Mouse (Mus musculus): ENCODE data around the gene Gm37240. TPM values are rescaled to one million over a fixed set of nuclear protein-coding genes. Genes with fewer than 3 reads are reported as not detected.

Gm37240 gene
- polyA plus RNA-seq, 1 experiment from 2014 or later = 14.9 TPM

- ATAC-seq (ENCODE audit: insufficient number of reproducible peaks, low FRiP score, low TSS enrichment, low read depth) = no peak
- Histone ChIP-seq H3K9ac (no peak overlapping the region), H3K4me3 (no peak overlapping the region), H3K27me3 (no peaks in the 10 kb centered on the region), H3K36me3 (no peaks in the 10 kb centered on the region), H3K9me3 (no peaks in the 10 kb centered on the region), H3K4me2 (no peak overlapping the region), H3K27ac (no peak overlapping the region), H3K4me1 (no peaks in the 10 kb centered on the region)
- 83% methylated on average over 3 of the region's 3 CpGs for WGBS
These were observed 242.5 kb downstream of the Gm37240 start for GRCm38 (mm10) chr3:85644814-85645213.

DNA sequence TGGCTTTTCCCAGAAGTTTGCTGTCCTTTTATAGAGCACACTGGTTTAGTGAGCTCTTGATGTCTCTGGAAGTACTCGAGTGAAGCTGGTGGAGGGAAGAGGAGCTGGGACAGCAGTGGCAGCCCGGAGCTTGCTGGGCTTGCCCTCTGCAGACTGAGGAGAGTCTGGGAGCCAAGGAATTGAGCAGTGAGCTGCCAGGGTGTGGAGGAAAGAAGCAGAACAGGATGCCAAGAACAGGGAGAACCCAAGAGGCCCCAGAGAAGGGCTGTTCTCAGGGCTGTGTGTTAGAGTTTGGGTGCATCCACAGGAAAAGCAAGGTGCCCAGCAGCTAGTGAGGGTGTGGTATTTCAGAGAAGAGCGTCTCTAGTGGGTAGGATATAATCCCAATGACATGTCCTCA is 245.6 kb downstream of the Gm37240 start:
- Histone ChIP-seq H3K27me3 (no peaks in the 10 kb centered on the region), H3K36me3 (no peaks in the 10 kb centered on the region), H3K4me2 (no peak overlapping the region), H3K4me1 (no peaks in the 10 kb centered on the region), H3K9ac (no peak overlapping the region), H3K27ac (no peak overlapping the region), H3K4me3 (no peak overlapping the region), H3K9me3 (no peaks in the 10 kb centered on the region)
- WGBS = 64% methylated on average over 3 of the region's 3 CpGs
- ATAC-seq (ENCODE audit: insufficient number of reproducible peaks, low FRiP score, low TSS enrichment, low read depth) = peak; percentile 58; the same call in 1 of the 2 replicates

DNA sequence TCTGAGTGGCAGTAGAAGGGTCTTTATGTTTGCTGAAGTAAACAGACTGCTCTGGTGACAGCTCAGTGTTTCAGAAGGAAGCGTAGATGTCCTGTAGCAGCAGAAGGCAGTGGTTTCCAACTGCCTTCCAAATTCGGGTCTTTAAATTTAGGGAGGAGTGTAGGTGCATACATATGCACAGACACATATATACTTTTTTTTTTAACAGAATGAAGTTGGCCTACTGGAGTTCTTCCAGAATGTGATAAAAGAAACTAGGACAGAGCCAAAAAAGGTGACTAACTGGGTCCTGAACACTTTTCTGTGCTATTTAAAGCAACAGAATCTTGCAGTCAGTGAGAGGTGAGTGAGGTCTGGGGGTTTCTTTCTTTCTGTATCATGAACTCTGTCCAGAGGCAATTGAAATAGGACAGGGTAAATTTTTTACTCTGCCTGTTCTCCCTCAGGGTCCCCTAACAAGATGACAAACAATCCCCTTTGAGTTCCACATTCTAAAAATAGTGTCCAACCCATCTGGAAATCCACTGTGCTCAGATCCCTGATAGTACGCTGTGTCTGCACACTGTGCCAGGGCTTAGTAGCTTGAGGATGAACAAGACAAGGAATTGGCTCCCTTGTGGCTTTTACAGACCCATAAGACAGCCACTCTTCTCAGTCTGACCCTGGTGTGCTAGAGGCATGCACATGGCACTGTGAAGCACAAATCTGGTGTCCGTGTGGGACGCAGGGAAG is 250.4 kb downstream of the Gm37240 start:
- H3K4me2 ChIP-seq = no peak overlapping the region
- no peak for ATAC-seq (ENCODE audit: insufficient number of reproducible peaks, low FRiP score, low TSS enrichment, low read depth)
- no peaks in the 10 kb centered on the region for H3K4me1 ChIP-seq
- no peaks in the 10 kb centered on the region for H3K9me3 ChIP-seq
- 87% methylated on average over 5 of the region's 5 CpGs for WGBS
- H3K36me3 ChIP-seq = no peaks in the 10 kb centered on the region
- H3K9ac ChIP-seq = no peak overlapping the region
- no peak overlapping the region for H3K4me3 ChIP-seq
- no peaks in the 10 kb centered on the region for H3K27me3 ChIP-seq
- no peak overlapping the region for H3K27ac ChIP-seq

DNA sequence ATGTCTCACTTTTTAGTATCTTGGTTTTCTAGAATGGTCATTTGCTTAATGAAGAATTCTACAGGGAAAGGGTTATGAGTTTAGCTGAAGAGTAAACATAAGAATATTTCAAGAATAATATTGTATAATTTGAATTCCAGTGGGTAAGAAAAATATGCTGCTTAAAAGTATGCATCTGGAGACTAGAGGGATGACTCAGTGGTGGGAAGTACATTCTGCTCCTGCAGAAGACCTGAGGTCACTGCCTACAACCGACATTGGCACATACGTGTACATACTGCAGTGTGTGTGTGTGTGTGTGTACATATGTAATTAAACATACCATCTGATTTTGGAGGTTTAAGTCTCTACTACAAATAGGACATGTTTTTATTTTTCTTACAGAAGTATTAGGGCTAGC is 251.7 kb downstream of the Gm37240 start:
- ATAC-seq (ENCODE audit: insufficient number of reproducible peaks, low FRiP score, low TSS enrichment, low read depth) = no peak
- H3K27me3 ChIP-seq = no peaks in the 10 kb centered on the region
- H3K4me2 ChIP-seq = no peak overlapping the region
- no peaks in the 10 kb centered on the region for H3K36me3 ChIP-seq
- no peak overlapping the region for H3K27ac ChIP-seq
- no peaks in the 10 kb centered on the region for H3K9me3 ChIP-seq
- no peak overlapping the region for H3K4me3 ChIP-seq
- 77% methylated on average over 2 of the region's 2 CpGs for whole genome bisulfite sequencing
- H3K4me1 ChIP-seq = no peaks in the 10 kb centered on the region
- no peak overlapping the region for H3K9ac ChIP-seq

DNA sequence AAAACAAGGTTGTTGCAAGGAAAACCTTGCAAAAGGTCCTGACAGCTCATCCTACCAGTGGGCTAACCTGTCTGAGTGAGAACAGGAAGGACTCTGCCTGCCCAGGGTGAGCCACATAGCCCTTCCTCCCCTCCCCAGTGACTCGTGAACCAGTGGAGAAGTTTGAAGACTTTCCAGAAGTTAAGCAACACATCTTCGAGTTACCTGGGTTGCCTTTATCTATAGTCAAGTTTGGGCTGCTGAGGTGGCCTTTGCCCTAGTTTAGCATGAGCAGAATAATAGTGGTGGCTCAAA is 252.2 kb downstream of the Gm37240 start:
- WGBS = 70% methylated on average over 2 of the region's 2 CpGs
- Histone ChIP-seq H3K27me3 (no peaks in the 10 kb centered on the region), H3K9ac (no peak overlapping the region), H3K4me1 (no peaks in the 10 kb centered on the region), H3K9me3 (no peaks in the 10 kb centered on the region), H3K36me3 (no peaks in the 10 kb centered on the region), H3K4me2 (no peak overlapping the region), H3K4me3 (no peak overlapping the region), H3K27ac (no peak overlapping the region)
- ATAC-seq (ENCODE audit: insufficient number of reproducible peaks, low FRiP score, low TSS enrichment, low read depth) = no peak

DNA sequence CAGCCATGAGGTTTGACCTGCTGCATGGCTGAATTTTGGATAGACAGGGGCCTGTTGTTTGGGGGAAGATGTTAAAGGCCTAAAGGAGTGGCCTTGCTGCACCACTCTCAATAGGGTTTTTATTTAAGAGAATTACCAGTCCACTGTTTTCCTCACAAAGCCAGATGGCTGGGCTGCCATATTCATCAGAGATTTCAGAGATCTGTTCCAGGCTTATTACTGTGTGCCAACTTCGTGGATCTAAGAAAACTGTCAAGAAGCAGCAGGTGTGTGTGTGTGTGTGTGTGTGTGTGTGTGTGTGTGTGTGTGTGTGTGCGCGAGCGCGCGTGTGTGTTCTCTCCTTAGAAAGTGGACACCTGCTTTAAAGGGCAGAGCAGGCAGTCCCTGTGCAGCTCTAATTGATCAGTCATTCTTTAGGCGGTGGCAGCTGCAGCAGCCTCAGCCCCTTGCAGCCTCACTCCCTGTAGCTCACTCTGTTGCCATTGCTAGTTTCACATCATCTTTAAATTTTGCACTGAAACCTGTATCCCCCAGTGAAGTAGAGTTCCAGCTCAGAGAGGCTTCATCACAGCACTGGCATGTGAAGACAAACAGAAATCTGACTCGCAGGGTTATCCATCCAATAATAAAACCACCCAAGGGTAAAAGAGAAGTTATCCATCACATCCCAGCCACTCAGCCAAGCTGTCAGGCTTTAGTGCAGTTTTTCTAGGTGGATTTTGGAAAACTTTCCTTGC is 252.8 kb downstream of the Gm37240 start:
- H3K9ac ChIP-seq = no peak overlapping the region
- H3K36me3 ChIP-seq = no peaks in the 10 kb centered on the region
- H3K4me2 ChIP-seq = no peak overlapping the region
- no peak for ATAC-seq (ENCODE audit: insufficient number of reproducible peaks, low FRiP score, low TSS enrichment, low read depth)
- WGBS = 78% methylated on average over 8 of the region's 8 CpGs
- no peak overlapping the region for H3K4me3 ChIP-seq
- 0 out of 2 replicates have a peak overlapping the region, but pooled peaks have one; percentile 7 for H3K27ac ChIP-seq
- no peaks in the 10 kb centered on the region for H3K27me3 ChIP-seq
- H3K9me3 ChIP-seq = no peaks in the 10 kb centered on the region
- H3K4me1 ChIP-seq = no peaks in the 10 kb centered on the region

DNA sequence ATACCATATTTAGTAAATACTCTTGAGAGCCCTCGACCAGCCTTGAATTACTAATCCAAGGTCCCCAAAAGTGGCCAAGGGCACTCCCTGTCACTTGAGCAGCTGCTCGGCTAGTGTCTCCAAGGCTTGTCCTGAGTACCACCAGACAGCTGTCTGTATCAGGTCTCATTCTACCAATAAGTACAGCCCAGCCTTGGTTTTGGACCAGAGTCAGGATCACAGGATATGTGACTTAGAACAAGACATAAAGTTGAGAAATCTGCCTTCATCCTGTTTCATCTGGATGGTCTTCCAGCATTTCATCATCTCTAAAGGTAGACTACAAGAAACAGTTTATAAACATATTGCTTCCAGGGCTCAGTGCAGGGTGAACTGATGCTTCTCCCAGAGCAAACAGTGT is 253.6 kb downstream of the Gm37240 start:
- Histone ChIP-seq H3K4me3 (no peak overlapping the region), H3K9me3 (no peaks in the 10 kb centered on the region), H3K27ac (no peak overlapping the region), H3K36me3 (no peaks in the 10 kb centered on the region), H3K27me3 (no peaks in the 10 kb centered on the region), H3K9ac (no peak overlapping the region), H3K4me2 (no peak overlapping the region), H3K4me1 (no peaks in the 10 kb centered on the region)
- no peak for ATAC-seq (ENCODE audit: insufficient number of reproducible peaks, low FRiP score, low TSS enrichment, low read depth)
- 85% methylated on average over 2 of the region's 2 CpGs for WGBS

DNA sequence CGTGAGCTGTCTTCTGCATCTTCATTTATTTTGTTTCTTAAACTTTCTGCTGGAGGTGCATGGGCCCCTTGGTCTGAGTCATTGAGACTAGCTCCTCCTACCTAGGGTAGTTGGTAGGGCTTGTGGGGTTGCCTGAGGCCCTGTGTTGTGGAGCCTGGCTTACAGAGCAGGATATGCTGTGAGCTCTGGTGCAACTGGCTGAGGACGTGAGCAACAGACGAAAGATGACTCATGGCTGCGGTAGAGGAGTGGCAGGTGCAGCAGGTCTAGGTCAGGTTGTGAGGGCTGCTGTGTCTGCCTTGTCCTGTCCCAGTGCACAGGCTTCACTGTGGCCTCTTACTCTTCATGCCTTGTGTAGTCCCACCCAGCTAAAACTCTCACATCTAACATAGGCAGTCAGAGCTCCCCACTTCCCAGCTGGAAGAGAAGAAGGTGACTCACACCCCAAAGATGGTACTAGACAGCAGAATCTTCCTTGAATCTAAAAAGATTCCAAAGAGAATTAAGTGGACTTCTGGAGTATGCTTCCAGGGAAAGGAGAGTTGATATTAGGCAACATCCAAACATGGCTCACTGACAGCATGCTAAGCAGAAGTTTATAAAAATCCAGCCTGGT is 257.3 kb downstream of the Gm37240 start:
- no peak overlapping the region for H3K4me3 ChIP-seq
- 87% methylated on average over 4 of the region's 4 CpGs for WGBS
- H3K27ac ChIP-seq = no peak overlapping the region
- H3K27me3 ChIP-seq = no peaks in the 10 kb centered on the region
- H3K9ac ChIP-seq = no peak overlapping the region
- H3K4me1 ChIP-seq = no peaks in the 10 kb centered on the region
- 0 out of 2 replicates have a peak, but pooled peaks have one; percentile 35 for ATAC-seq (ENCODE audit: insufficient number of reproducible peaks, low FRiP score, low TSS enrichment, low read depth)
- H3K36me3 ChIP-seq = no peaks in the 10 kb centered on the region
- H3K4me2 ChIP-seq = no peak overlapping the region
- no peaks in the 10 kb centered on the region for H3K9me3 ChIP-seq

DNA sequence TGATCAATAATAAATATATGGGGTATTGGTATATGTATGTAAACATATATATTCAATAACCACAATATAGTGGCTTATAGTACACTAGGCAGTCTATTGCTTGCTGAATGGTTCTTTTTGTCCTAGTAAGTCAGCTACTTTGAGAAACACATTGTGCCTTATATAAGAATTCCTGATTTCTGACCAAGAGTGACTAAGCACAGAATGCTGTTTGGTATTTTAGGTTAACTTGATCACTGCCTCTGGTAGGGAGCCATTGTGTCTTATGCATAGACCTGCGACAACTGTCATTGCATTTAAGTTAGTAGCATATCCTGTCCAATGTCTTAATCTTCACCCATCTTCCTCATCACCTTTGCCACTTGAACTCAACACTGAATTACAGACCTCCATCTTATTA is 267.6 kb downstream of the Gm37240 start:
- Histone ChIP-seq H3K9ac (no peak overlapping the region), H3K4me3 (no peak overlapping the region), H3K4me2 (no peak overlapping the region), H3K36me3 (peaks cover 9% of the 10 kb centered on the region; the same call in 1 of the 2 replicates), H3K4me1 (no peaks in the 10 kb centered on the region), H3K9me3 (no peaks in the 10 kb centered on the region), H3K27me3 (no peaks in the 10 kb centered on the region), H3K27ac (no peak overlapping the region)
- 89% methylated on average over 1 of the region's 1 CpGs for WGBS
- no peak for ATAC-seq (ENCODE audit: insufficient number of reproducible peaks, low FRiP score, low TSS enrichment, low read depth)

DNA sequence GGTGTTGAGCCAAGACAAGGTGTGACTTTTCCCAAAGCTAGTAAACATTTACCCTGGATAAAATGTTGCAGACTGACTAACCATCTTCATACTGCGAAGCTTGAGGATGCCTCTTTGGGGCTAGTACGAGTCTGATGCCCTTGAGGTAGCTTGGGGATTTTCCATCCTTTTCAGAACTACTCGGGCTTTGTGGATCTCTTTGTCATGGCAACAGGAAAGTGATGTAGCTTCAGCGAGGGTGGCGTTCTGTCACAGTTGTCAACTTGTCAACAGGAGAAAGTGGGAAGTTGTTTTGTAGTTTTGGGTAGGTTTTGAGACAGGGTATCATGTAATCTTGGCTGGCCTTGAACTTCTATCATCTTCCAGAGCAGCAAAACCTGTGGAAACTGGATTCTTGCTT is 268.0 kb downstream of the Gm37240 start:
- 94% methylated on average over 5 of the region's 5 CpGs for WGBS

DNA sequence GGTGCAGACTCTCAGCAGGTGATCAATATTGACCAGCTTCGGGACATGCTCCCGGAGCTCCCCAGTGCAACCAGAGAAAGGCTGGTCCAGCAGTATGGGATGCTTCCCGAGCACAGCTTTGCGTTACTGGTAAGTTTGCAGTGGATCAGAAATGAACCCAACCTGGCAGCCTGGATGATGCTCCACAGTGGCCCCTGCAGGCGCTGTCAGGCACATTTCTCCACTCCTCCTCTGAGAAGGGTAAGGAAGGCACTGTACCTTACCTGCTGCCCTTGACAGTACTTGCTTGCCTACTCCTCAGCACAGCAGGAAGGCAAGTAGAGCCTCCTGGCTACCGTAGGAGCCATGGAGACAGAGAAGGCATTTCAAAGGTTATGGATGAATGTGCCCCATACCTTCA is 268.4 kb downstream of the Gm37240 start:
- Histone ChIP-seq H3K9me3 (no peaks in the 10 kb centered on the region), H3K27ac (no peak overlapping the region), H3K9ac (no peak overlapping the region), H3K36me3 (peaks cover 9% of the 10 kb centered on the region; the same call in 1 of the 2 replicates), H3K27me3 (no peaks in the 10 kb centered on the region), H3K4me2 (no peak overlapping the region), H3K4me1 (no peaks in the 10 kb centered on the region), H3K4me3 (no peak overlapping the region)
- no peak for ATAC-seq (ENCODE audit: insufficient number of reproducible peaks, low FRiP score, low TSS enrichment, low read depth)
- 85% methylated on average over 6 of the region's 6 CpGs for WGBS

More for the DNA sequence above, 268.0 kb downstream of the Gm37240 start:
- H3K27ac ChIP-seq = no peak overlapping the region
- H3K4me1 ChIP-seq = no peaks in the 10 kb centered on the region
- H3K9me3 ChIP-seq = no peaks in the 10 kb centered on the region
- H3K27me3 ChIP-seq = no peaks in the 10 kb centered on the region
- no peak overlapping the region for H3K4me3 ChIP-seq
- no peak for ATAC-seq (ENCODE audit: insufficient number of reproducible peaks, low FRiP score, low TSS enrichment, low read depth)
- H3K4me2 ChIP-seq = no peak overlapping the region
- peaks cover 9% of the 10 kb centered on the region; the same call in 1 of the 2 replicates for H3K36me3 ChIP-seq
- H3K9ac ChIP-seq = no peak overlapping the region

DNA sequence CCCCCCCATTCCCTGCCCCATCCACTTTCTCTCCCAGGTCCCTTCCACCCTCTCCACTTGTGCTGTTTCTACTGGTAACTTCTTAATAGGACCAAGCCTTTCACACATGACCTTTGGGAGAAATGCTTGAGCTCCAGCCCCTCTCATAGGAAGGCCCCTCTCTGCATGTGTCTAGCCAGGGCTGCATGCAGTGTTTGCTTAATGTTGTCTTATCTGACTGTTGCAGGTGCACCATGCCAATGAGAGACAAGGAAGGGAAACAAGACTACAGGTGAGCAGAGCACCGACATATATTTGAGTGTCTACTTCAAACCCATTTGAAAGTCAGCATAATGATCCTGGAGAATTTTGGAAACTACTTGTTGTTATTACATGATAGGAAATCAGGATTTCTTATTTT is 270.9 kb downstream of the Gm37240 start:
- 97% methylated on average over 1 of the region's 1 CpGs for WGBS
- H3K4me1 ChIP-seq = no peaks in the 10 kb centered on the region
- H3K27me3 ChIP-seq = no peaks in the 10 kb centered on the region
- no peak overlapping the region for H3K27ac ChIP-seq
- peaks cover 6% of the 10 kb centered on the region; the same call in 1 of the 2 replicates for H3K36me3 ChIP-seq
- H3K9me3 ChIP-seq = no peaks in the 10 kb centered on the region
- no peak overlapping the region for H3K4me2 ChIP-seq
- H3K4me3 ChIP-seq = no peak overlapping the region
- no peak overlapping the region for H3K9ac ChIP-seq
- ATAC-seq (ENCODE audit: insufficient number of reproducible peaks, low FRiP score, low TSS enrichment, low read depth) = no peak

Measured in limb, embryonic 15.5 days (tissue).